Mouse (Mus musculus) embryonic facial prominence, embryonic 13.5 days (tissue): ENCODE data around the gene Cend1. TPM values are rescaled to one million over a fixed set of nuclear protein-coding genes. Genes with fewer than 3 reads are reported as not detected.
A peak's percentile ranks its signal among the peaks of the same experiment; 100 is the strongest.

Experiments used
- ATAC-seq: fragments of 200-750 bp; cut with Nextera tagmentation; 2 replicates; pipeline ENCODE4 v1.8.0; 2017; ENCODE audit warnings: low read depth; ENCODE audit not compliant: insufficient number of reproducible peaks, insufficient read depth, low FRiP score, low TSS enrichment
- H3K27ac ChIP-seq: fragments of 300-500 bp; sonication (generic); 2 replicates; pipeline ENCODE4 v1.5.1; 2015; ENCODE audit warnings: moderate library complexity, mild to moderate bottlenecking, inconsistent platforms
- H3K27me3 ChIP-seq: fragments of 300-500 bp; sonication (generic); 2 replicates; pipeline ENCODE4 v1.6.1; 2015; ENCODE audit warnings: mild to moderate bottlenecking, inconsistent platforms
- H3K36me3 ChIP-seq: fragments of 300-500 bp; sonication (generic); 2 replicates; pipeline ENCODE4 v1.6.1; 2015; ENCODE audit warnings: mild to moderate bottlenecking, inconsistent platforms
- H3K4me1 ChIP-seq: fragments of 300-500 bp; sonication (generic); 2 replicates; pipeline ENCODE4 v1.6.1; 2015; ENCODE audit warnings: inconsistent platforms
- H3K4me2 ChIP-seq: fragments of 300-500 bp; sonication (generic); 2 replicates; pipeline ENCODE4 v1.6.1; 2015; ENCODE audit warnings: moderate library complexity, mild to moderate bottlenecking, inconsistent platforms
- H3K4me3 ChIP-seq: fragments of 300-500 bp; sonication (generic); 2 replicates; pipeline ENCODE4 v1.5.1; 2015; ENCODE audit warnings: mild to moderate bottlenecking, inconsistent platforms
- H3K9ac ChIP-seq: fragments of 300-500 bp; sonication (generic); 2 replicates; pipeline ENCODE4 v1.6.1; 2015; ENCODE audit warnings: mild to moderate bottlenecking, inconsistent platforms
- H3K9me3 ChIP-seq: fragments of 300-500 bp; sonication (generic); 2 replicates; pipeline ENCODE4 v1.6.1; 2016; ENCODE audit warnings: inconsistent platforms
- WGBS: fragments of 180-500 bp; shearing (Covaris S2); methylation state at CpG from one replicate; pipeline ENCODE4 v1.1.7; 2015; ENCODE audit warnings: mixed read lengths; 5-methylcytosine and 5-hydroxymethylcytosine counted together
- polyA plus RNA-seq: library from polyadenylated mRNA; unstranded; fragments of >200 nt; fragmentation: Nextera tagmentation; extraction: Ambion mirVana; gene quantifications from 2 replicates; pipeline ENCODE4 v1.2.1, GENCODE M21; 2015

The Cend1 gene
- polyA plus RNA-seq, 1 experiment from 2014 or later = 2.8 TPM

GRCm38 (mm10) chr7:141440613-141441012 lies 11.3 kb upstream of the Cend1 start:
- H3K9ac ChIP-seq = no peak overlapping the region
- H3K27me3 ChIP-seq = no peaks in the 10 kb centered on the region
- no peaks in the 10 kb centered on the region for H3K9me3 ChIP-seq
- no peak overlapping the region for H3K27ac ChIP-seq
- H3K4me2 ChIP-seq = 0 out of 2 replicates have a peak overlapping the region, but pooled peaks have one; percentile 7
- H3K36me3 ChIP-seq = peaks cover 38% of the 10 kb centered on the region
- H3K4me3 ChIP-seq = no peak overlapping the region
- peaks cover 57% of the 10 kb centered on the region for H3K4me1 ChIP-seq
- no peak for ATAC-seq
- WGBS = 23% methylated on average over 6 of the region's 6 CpGs

- Histone ChIP-seq H3K27ac (no peak overlapping the region), H3K4me3 (no peak overlapping the region), H3K9me3 (no peaks in the 10 kb centered on the region), H3K27me3 (no peaks in the 10 kb centered on the region), H3K36me3 (peaks cover 38% of the 10 kb centered on the region), H3K9ac (no peak overlapping the region), H3K4me1 (peaks cover 65% of the 10 kb centered on the region), H3K4me2 (no peak overlapping the region)
- 94% methylated on average over 11 of the region's 11 CpGs for WGBS
- no peak for ATAC-seq
Observed at GRCm38 (mm10) chr7:141439811-141440210, 10.5 kb upstream of the Cend1 start.

GRCm38 (mm10) chr7:141439140-141439679 lies 9.9 kb upstream of the Cend1 start:
- no peak overlapping the region for H3K4me3 ChIP-seq
- peaks cover 69% of the 10 kb centered on the region for H3K4me1 ChIP-seq
- no peak overlapping the region for H3K9ac ChIP-seq
- H3K36me3 ChIP-seq = peaks cover 38% of the 10 kb centered on the region
- no peaks in the 10 kb centered on the region for H3K27me3 ChIP-seq
- no peak for ATAC-seq
- H3K27ac ChIP-seq = no peak overlapping the region
- 96% methylated on average over 10 of the region's 10 CpGs for WGBS
- H3K9me3 ChIP-seq = no peaks in the 10 kb centered on the region
- no peak overlapping the region for H3K4me2 ChIP-seq

GRCm38 (mm10) chr7:141438201-141438968 lies 9.1 kb upstream of the Cend1 start:
- H3K9ac ChIP-seq = peak overlapping the region; percentile 84; the same call in 1 of the 2 replicates
- 88% methylated on average over 12 of the region's 12 CpGs for WGBS
- H3K4me3 ChIP-seq = no peak overlapping the region
- 0 out of 2 replicates have a peak overlapping the region, but pooled peaks have one; percentile 58 for H3K27ac ChIP-seq
- H3K36me3 ChIP-seq = peaks cover 43% of the 10 kb centered on the region
- H3K4me2 ChIP-seq = peak overlapping the region; percentile 90; the same call in 1 of the 2 replicates
- no peak for ATAC-seq
- H3K4me1 ChIP-seq = peaks cover 70% of the 10 kb centered on the region
- H3K9me3 ChIP-seq = no peaks in the 10 kb centered on the region
- H3K27me3 ChIP-seq = no peaks in the 10 kb centered on the region

- peak within 1 kb of the TSS; percentile 84 for H3K9ac ChIP-seq
- H3K4me3 ChIP-seq = peak within 1 kb of the TSS; percentile 64
- H3K4me1 ChIP-seq = peaks cover 62% of the 10 kb centered on the region
- 5% methylated on average over 53 of the region's 53 CpGs for WGBS
- H3K27ac ChIP-seq = peak within 1 kb of the TSS; percentile 58; the same call in 1 of the 2 replicates
- H3K36me3 ChIP-seq = peaks cover 51% of the 10 kb centered on the region
- peak; percentile 62 for ATAC-seq
- H3K4me2 ChIP-seq = peak within 1 kb of the TSS; percentile 90
- no peaks in the 10 kb centered on the region for H3K9me3 ChIP-seq
- H3K27me3 ChIP-seq = no peaks in the 10 kb centered on the region
Observed at GRCm38 (mm10) chr7:141437178-141438120, 8.2 kb upstream of the Cend1 start, which contains the start of gene Slc25a22. Gene Slc25a22, minus strand, starts transcription at chr7:141437892.

GRCm38 (mm10) chr7:141436523-141436892 lies 7.2 kb upstream of the Cend1 start:
- no peak for ATAC-seq
- Histone ChIP-seq H3K4me3 (peak overlapping the region; percentile 64), H3K27me3 (no peaks in the 10 kb centered on the region), H3K4me1 (peaks cover 53% of the 10 kb centered on the region), H3K9me3 (no peaks in the 10 kb centered on the region), H3K4me2 (peak overlapping the region; percentile 90), H3K9ac (peak overlapping the region; percentile 84; the same call in 1 of the 2 replicates), H3K36me3 (peaks cover 58% of the 10 kb centered on the region), H3K27ac (0 out of 2 replicates have a peak overlapping the region, but pooled peaks have one; percentile 58)
- 63% methylated on average over 2 of the region's 2 CpGs for WGBS

GRCm38 (mm10) chr7:141435856-141436522 lies 6.7 kb upstream of the Cend1 start:
- Histone ChIP-seq H3K4me2 (peak overlapping the region; percentile 90), H3K9ac (no peak overlapping the region), H3K36me3 (peaks cover 58% of the 10 kb centered on the region), H3K27me3 (no peaks in the 10 kb centered on the region), H3K4me1 (peaks cover 50% of the 10 kb centered on the region), H3K4me3 (peak overlapping the region; percentile 55; the same call in 1 of the 2 replicates), H3K27ac (no peak overlapping the region; the same call in 1 of the 2 replicates), H3K9me3 (no peaks in the 10 kb centered on the region)
- no peak for ATAC-seq
- WGBS = 73% methylated on average over 9 of the region's 9 CpGs

GRCm38 (mm10) chr7:141435129-141435855 lies 6.0 kb upstream of the Cend1 start:
- peak overlapping the region; percentile 77 for H3K9ac ChIP-seq
- 4% methylated on average over 17 of the region's 17 CpGs for WGBS
- peak overlapping the region; percentile 89 for H3K4me2 ChIP-seq
- H3K9me3 ChIP-seq = no peaks in the 10 kb centered on the region
- ATAC-seq = no peak
- H3K4me3 ChIP-seq = peak overlapping the region; percentile 55
- H3K27ac ChIP-seq = peak overlapping the region; percentile 55
- peaks cover 59% of the 10 kb centered on the region for H3K36me3 ChIP-seq
- H3K27me3 ChIP-seq = no peaks in the 10 kb centered on the region
- peaks cover 46% of the 10 kb centered on the region for H3K4me1 ChIP-seq

GRCm38 (mm10) chr7:141434464-141434863 lies 5.2 kb upstream of the Cend1 start:
- Histone ChIP-seq H3K36me3 (peaks cover 54% of the 10 kb centered on the region), H3K4me3 (peak overlapping the region; percentile 55), H3K27me3 (no peaks in the 10 kb centered on the region), H3K4me1 (peaks cover 50% of the 10 kb centered on the region), H3K4me2 (peak overlapping the region; percentile 89), H3K27ac (peak overlapping the region; percentile 55), H3K9me3 (no peaks in the 10 kb centered on the region), H3K9ac (peak overlapping the region; percentile 77)
- 11% methylated on average over 8 of the region's 8 CpGs for WGBS
- no peak for ATAC-seq
